Mouse (Mus musculus) kidney, adult 2 months (tissue): ENCODE data around the gene Zfp92.

ENCODE experiments used
- CTCF ChIP-seq: fragments of 200-500 bp; conservative IDR thresholded peaks from 2 replicates; pipeline ENCODE4 v1.5.1; 2011; ENCODE audit warnings: low read depth, mild to moderate bottlenecking, control low read depth, low read length, moderate library complexity, mixed read lengths; ENCODE audit not compliant: insufficient read depth, insufficient read length
- POLR2A ChIP-seq: fragments of 200-500 bp; IDR thresholded peaks from one replicate; pipeline ENCODE4 v1.6.1; 2011; ENCODE audit warnings: low read depth, low read length, control low read depth

GRCm38 (mm10) chrX:73384924-73385323 is 26.0 kb upstream of the Zfp92 start:
- TF ChIP-seq CTCF = no peak
- TF ChIP-seq POLR2A = no peak
